Mouse (Mus musculus): ENCODE measurements at regions not wholly inside any gene's neighbourhood (a gene's known extent, or its start where the extent isn't known, plus 50 kb on each side); places are given as distances from the start of the nearest gene placed in this dataset.

DNA sequence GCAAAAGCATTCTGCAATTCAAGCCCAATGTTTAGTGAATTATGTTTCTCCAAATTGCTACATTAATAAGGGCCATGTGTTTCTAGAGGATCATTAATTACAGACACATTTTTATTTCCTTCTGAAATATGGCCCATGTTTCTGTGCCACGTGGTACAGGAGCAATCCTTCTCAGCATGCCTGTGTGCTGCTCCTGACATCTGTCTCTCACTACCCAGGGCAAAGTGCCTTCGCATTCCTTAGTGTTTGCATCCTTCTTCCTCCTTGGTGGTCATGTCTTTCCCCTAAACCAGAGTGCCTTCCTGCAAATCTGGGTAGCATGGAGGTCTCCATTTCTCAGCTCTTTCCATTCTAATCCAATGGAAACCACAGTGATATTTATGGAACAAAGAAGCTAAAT is 832.7 kb upstream of the Fam160b2 start:
- no peak for DNase-seq (ENCODE audit: inconsistent ontology term)
